Mouse (Mus musculus) hematopoietic stem cell, adult 5-6 weeks (primary cell): ENCODE results near the gene Tcaf3. TPM values are rescaled to one million over a fixed set of nuclear protein-coding genes. Genes with fewer than 3 reads are reported as not detected.
A peak's percentile ranks its signal among the peaks of the same experiment; 100 is the strongest.

Source experiments
- ATAC-seq, 2 experiments: fragments of 125-278 bp in 1 of 2; replicated peaks in 1 of 2; 2 replicates each; pipeline ENCODE4 v1.8.0; 2016 to 2017; ENCODE audit warnings: inconsistent platforms in 2 of 2, mild to moderate bottlenecking in 2 of 2, moderate number of reproducible peaks in 2 of 2, low read depth in 1 of 2, moderate TSS enrichment in 1 of 2; ENCODE audit not compliant: low FRiP score in 2 of 2, poor library complexity in 2 of 2, severe bottlenecking in 2 of 2, insufficient read depth in 1 of 2, low TSS enrichment in 1 of 2
- total RNA-seq: library from RNA; stranded (forward); fragments of 172-1452, 232-1000 nt; gene quantifications from 2 replicates; pipeline ENCODE4 v1.2.3, GENCODE M21; 2017

Gene Tcaf3
- not detected in 2 replicates for total RNA-seq

GRCm38 (mm10) chr6:42597592-42597991 lies at the start of gene Tcaf3:
Gene Tcaf3 (minus strand): TSS chr6:42597692.
- ATAC-seq: no peak

- peak; percentile 93 to 95 for ATAC-seq
Measured at GRCm38 (mm10) chr6:42644912-42645549, 47.5 kb upstream of the Tcaf3 start, which contains the start of gene Tcaf2. Gene Tcaf2 (minus strand): TSS chr6:42645254.

GRCm38 (mm10) chr6:42634393-42634792 lies 36.9 kb upstream of the Tcaf3 start:
- no peak for ATAC-seq

- no peak for ATAC-seq
Measured at GRCm38 (mm10) chr6:42631395-42631794, 33.9 kb upstream of the Tcaf3 start.

GRCm38 (mm10) chr6:42616904-42617303 lies 19.4 kb upstream of the Tcaf3 start:
- ATAC-seq: no peak

GRCm38 (mm10) chr6:42612218-42612617 lies 14.7 kb upstream of the Tcaf3 start:
- ATAC-seq: peak; percentile 75 to 82; a peak in 3 of 4 replicates

- ATAC-seq: no peak
Measured at GRCm38 (mm10) chr6:42610954-42611522, 13.5 kb upstream of the Tcaf3 start.

- ATAC-seq: no peak
Measured at GRCm38 (mm10) chr6:42593138-42593882, 4.2 kb downstream of the Tcaf3 start.

GRCm38 (mm10) chr6:42586569-42586968 lies 10.9 kb downstream of the Tcaf3 start:
- ATAC-seq: no peak

- ATAC-seq: peak; percentile 49 to 51; a peak in 1 of 4 replicates
Measured at GRCm38 (mm10) chr6:42583488-42583872, 14.0 kb downstream of the Tcaf3 start.

- no peak for ATAC-seq
Measured at GRCm38 (mm10) chr6:42582741-42583487, 14.6 kb downstream of the Tcaf3 start.

GRCm38 (mm10) chr6:42578678-42579077 lies 18.8 kb downstream of the Tcaf3 start:
- ATAC-seq: no peak

- no peak for ATAC-seq
Measured at GRCm38 (mm10) chr6:42577433-42577832, 20.1 kb downstream of the Tcaf3 start.

- no peak for ATAC-seq
Measured at GRCm38 (mm10) chr6:42568205-42568604, 29.3 kb downstream of the Tcaf3 start.

GRCm38 (mm10) chr6:42566076-42566598 lies 31.4 kb downstream of the Tcaf3 start:
- no peak for ATAC-seq

- no peak for ATAC-seq
Measured at GRCm38 (mm10) chr6:42562280-42562679, 35.2 kb downstream of the Tcaf3 start.

- ATAC-seq: no peak
Measured at GRCm38 (mm10) chr6:42560885-42561284, 36.6 kb downstream of the Tcaf3 start.
